Mouse (Mus musculus): ENCODE data around the gene Agbl5.

The Agbl5 gene

DNA sequence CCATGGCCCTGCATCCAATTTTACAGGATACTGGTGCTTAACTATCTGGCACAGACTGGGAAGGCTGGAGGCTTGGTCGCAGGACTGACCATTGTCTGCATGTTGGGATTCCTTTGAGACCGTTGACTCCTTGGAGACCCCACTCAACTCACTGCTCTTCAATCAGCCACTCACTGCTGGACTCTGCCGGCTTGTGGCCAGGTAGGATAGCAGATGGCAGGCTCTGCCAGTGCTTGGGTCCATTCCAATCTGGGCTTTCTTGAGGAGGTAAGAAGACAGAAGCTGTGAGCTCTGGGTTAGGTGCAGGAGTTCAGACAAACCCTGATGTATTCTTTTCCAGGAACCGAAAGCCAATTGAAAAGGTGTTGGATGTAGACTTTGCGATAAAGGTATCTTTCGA lies 65.6 kb downstream of the Agbl5 start:
- DNase-seq, result no peak

DNA sequence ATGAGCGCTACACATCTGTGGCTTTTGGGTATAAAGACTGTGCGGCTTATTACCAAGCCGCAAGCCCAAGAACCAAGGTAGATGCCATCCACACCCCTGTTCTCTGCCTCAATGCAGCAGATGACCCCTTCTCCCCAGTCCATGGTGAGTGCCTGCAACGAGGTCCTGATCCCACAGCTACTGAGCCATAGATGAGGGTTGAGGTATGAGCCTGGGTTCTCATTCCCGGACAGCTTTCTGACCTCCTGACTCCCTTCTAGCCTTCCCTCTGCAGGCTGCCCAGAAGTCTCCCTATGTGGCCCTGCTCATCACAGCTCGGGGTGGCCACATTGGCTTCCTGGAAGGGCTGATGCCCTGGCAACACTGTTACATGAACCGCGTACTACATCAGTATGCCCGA lies 66.1 kb downstream of the Agbl5 start:
- DNase-seq, result no peak

- DNase-seq, result no peak
Measured at GRCm38 (mm10) chr5:30955751-30956150, 67.3 kb downstream of the Agbl5 start.
